Mouse (Mus musculus) large intestine, adult 2 months (tissue): ENCODE measurements around the gene Akr1a1. TPM values are rescaled to one million over a fixed set of nuclear protein-coding genes. Genes with fewer than 3 reads are reported as not detected.
"Not testable (repeated sequence)": the region's sequence is repeated elsewhere in the genome, so short reads cannot be mapped to it uniquely, and the experiment has no call there.

Experiments
- DNase-seq: peaks from one replicate; pipeline ENCODE4 v3.0.0-alpha.2; 2012; ENCODE audit warnings: low read depth, low spot score
- WGBS: fragments of 180-500 bp; shearing (Covaris S2); methylation state at CpG from one replicate; pipeline ENCODE4 v1.1.7; 2018; 5-methylcytosine and 5-hydroxymethylcytosine counted together
- polyA plus RNA-seq: library from polyadenylated mRNA; depleted of rRNA; stranded (reverse); fragments of >200 nt; gene quantifications from 2 replicates; pipeline ENCODE4 v1.2.3, GENCODE M21; 2012; rRNA removed

Akr1a1 gene
- 937 and 1,000 TPM in 2 replicates for polyA plus RNA-seq

- peak; percentile 71 for DNase-seq
- under 1% methylated on average over 39 of the region's 39 CpGs for WGBS
Observed at GRCm38 (mm10) chr4:116650924-116651796, at the start of gene Akr1a1. Gene Akr1a1 (minus strand): TSS chr4:116651680.

- WGBS = 79% methylated on average over 1 of the region's 1 CpGs
- no peak for DNase-seq
Observed at GRCm38 (mm10) chr4:116700964-116701363, 49.5 kb upstream of the Akr1a1 start.

- DNase-seq = no peak
- 39% methylated on average over 2 of the region's 2 CpGs for whole genome bisulfite sequencing
Observed at GRCm38 (mm10) chr4:116698693-116699342, 47.3 kb upstream of the Akr1a1 start.

- DNase-seq = no peak
- 53% methylated on average over 2 of the region's 2 CpGs for WGBS
Observed at GRCm38 (mm10) chr4:116693785-116694184, 42.3 kb upstream of the Akr1a1 start.

- no peak for DNase-seq
- WGBS = 65% methylated on average over 2 of the region's 2 CpGs
Observed at GRCm38 (mm10) chr4:116692146-116692545, 40.7 kb upstream of the Akr1a1 start.

- WGBS = 45% methylated on average over 4 of the region's 4 CpGs
Observed at GRCm38 (mm10) chr4:116689309-116689876, 37.9 kb upstream of the Akr1a1 start.

GRCm38 (mm10) chr4:116687041-116687440, 35.6 kb upstream of the Akr1a1 start:
- WGBS = 6% methylated on average over 1 of the region's 1 CpGs

More at GRCm38 (mm10) chr4:116689309-116689876, 37.9 kb upstream of the Akr1a1 start:
- no peak for DNase-seq

GRCm38 (mm10) chr4:116685402-116686061, 34.1 kb upstream of the Akr1a1 start, which contains the start of gene Prdx1:
Gene Prdx1 (plus strand): TSS chr4:116685544.
- WGBS = under 1% methylated on average over 56 of the region's 56 CpGs
- DNase-seq = peak; percentile 91

More at GRCm38 (mm10) chr4:116687041-116687440, 35.6 kb upstream of the Akr1a1 start:
- no peak for DNase-seq

GRCm38 (mm10) chr4:116684665-116685064, 33.2 kb upstream of the Akr1a1 start:
- no peak for DNase-seq
- 78% methylated on average over 2 of the region's 2 CpGs for WGBS

- DNase-seq = no peak
- 48% methylated on average over 4 of the region's 4 CpGs for WGBS
Observed at GRCm38 (mm10) chr4:116683957-116684356, 32.5 kb upstream of the Akr1a1 start.

- DNase-seq = not testable (repeated sequence)
- WGBS = 90% methylated on average over 4 of the region's 4 CpGs
Observed at GRCm38 (mm10) chr4:116680521-116680920, 29.0 kb upstream of the Akr1a1 start.

- 45% methylated on average over 5 of the region's 5 CpGs for WGBS
- DNase-seq = no peak
Observed at GRCm38 (mm10) chr4:116679141-116679540, 27.7 kb upstream of the Akr1a1 start.

GRCm38 (mm10) chr4:116677808-116678207, 26.3 kb upstream of the Akr1a1 start:
- no peak for DNase-seq
- 84% methylated on average over 1 of the region's 1 CpGs for WGBS

GRCm38 (mm10) chr4:116676027-116676426, 24.5 kb upstream of the Akr1a1 start:
- 65% methylated on average over 3 of the region's 3 CpGs for WGBS
- DNase-seq = no peak

- WGBS = 83% methylated on average over 6 of the region's 6 CpGs
- not testable (repeated sequence) for DNase-seq
Observed at GRCm38 (mm10) chr4:116674761-116675160, 23.3 kb upstream of the Akr1a1 start.

GRCm38 (mm10) chr4:116672785-116673184, 21.3 kb upstream of the Akr1a1 start:
- DNase-seq = peak; percentile 82
- 26% methylated on average over 2 of the region's 2 CpGs for WGBS

- WGBS = 45% methylated on average over 2 of the region's 2 CpGs
- no peak for DNase-seq
Observed at GRCm38 (mm10) chr4:116669291-116669690, 17.8 kb upstream of the Akr1a1 start.

- no peak for DNase-seq
- 13% methylated on average over 3 of the region's 3 CpGs for WGBS
Observed at GRCm38 (mm10) chr4:116668145-116668544, 16.7 kb upstream of the Akr1a1 start.

GRCm38 (mm10) chr4:116666625-116667024, 15.1 kb upstream of the Akr1a1 start:
- DNase-seq = no peak
- WGBS = 69% methylated on average over 4 of the region's 4 CpGs

- no peak for DNase-seq
- 97% methylated on average over 1 of the region's 1 CpGs for WGBS
Observed at GRCm38 (mm10) chr4:116661998-116662397, 10.5 kb upstream of the Akr1a1 start.
